Comparison of ENCODE assay signal across 26 mouse cellular contexts in the genomic region with DNA sequence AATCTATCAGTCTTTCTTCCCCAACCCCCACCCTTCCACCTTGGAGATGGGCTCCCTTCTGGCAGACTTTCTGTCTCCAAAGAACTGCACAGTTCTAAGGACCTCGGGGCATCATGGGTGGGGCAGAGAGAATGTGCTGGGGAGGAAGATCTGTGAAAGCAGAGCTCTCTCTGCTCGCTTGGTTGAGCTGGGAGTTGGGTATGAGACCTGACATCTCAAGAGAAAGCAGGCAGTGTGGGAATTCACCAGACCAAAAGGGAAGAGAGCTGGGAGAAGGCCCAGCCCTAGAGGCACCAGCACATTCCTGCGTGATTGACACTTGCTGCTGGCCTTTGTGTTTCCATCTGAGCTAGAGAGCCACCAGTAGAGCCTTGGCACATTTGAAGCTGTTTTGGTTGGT. TPM values are rescaled to one million over a fixed set of nuclear protein-coding genes. Genes with fewer than 3 reads are reported as not detected.
DNase-seq lines count a peak whose midpoint lies in the region; ATAC-seq and TF ChIP-seq lines count a peak whose summit lies in the region.
"Had no signal": no experiment of that assay in that cellular context is flagged by ENCODE, and none has a peak within 500 bp of the region (broad histone marks: within the 10 kb centered on the region; RNA-seq: fewer than 3 reads in every experiment).

No protein-coding gene starts in this region.

- no peak for TF ChIP-seq POLR2A in ES-Bruce4 (IDR thresholded peaks at IDR 0.05; ENCODE audit: insufficient read depth, low read length)

- no peaks in the 10 kb centered on the region for H3K27me3 ChIP-seq in hindbrain, postnatal 0 days (ENCODE audit: insufficient read depth, low read length)
- no peaks in the 10 kb centered on the region for H3K27me3 ChIP-seq in hindbrain, embryonic 16.5 days (replicated peaks; ENCODE audit: control insufficient read depth, insufficient read depth, low read length)
- H3K27me3 ChIP-seq in ES-Bruce4 (ENCODE audit: control insufficient read depth, insufficient read depth, low read length, poor library complexity, severe bottlenecking): no peaks in the 10 kb centered on the region
- no peaks in the 10 kb centered on the region for H3K27me3 ChIP-seq in midbrain, embryonic 10.5 days (ENCODE audit: low read depth, poor library complexity, severe bottlenecking)
- H3K27me3 ChIP-seq: CH12.LX; heart, embryonic 13.5 days; hindbrain, embryonic 12.5 days; lung, embryonic 15.5 days had no signal

- H3K27ac ChIP-seq in hindbrain, postnatal 0 days: no peak overlapping the region
- no peak overlapping the region for H3K27ac ChIP-seq in hindbrain, embryonic 16.5 days (ENCODE audit: low read depth, low read length)
- no peak overlapping the region for H3K27ac ChIP-seq in ES-Bruce4 (ENCODE audit: insufficient read depth, low read length)
- no peak overlapping the region for H3K27ac ChIP-seq in midbrain, embryonic 10.5 days (replicated peaks)
- H3K27ac ChIP-seq: forebrain, embryonic 10.5 days; heart, embryonic 13.5 days; hindbrain, embryonic 12.5 days; limb, embryonic 10.5 days; liver, embryonic 15.5 days; lung, embryonic 15.5 days had no signal

- no peak overlapping the region for H3K4me3 ChIP-seq in hindbrain, postnatal 0 days (ENCODE audit: low read length)
- H3K4me3 ChIP-seq in hindbrain, embryonic 16.5 days (ENCODE audit: low read length): no peak overlapping the region
- H3K4me3 ChIP-seq in ES-Bruce4 (ENCODE audit: low read depth, low read length): no peak overlapping the region
- H3K4me3 ChIP-seq in midbrain, embryonic 10.5 days: no peak overlapping the region
- H3K4me3 ChIP-seq: forebrain, embryonic 10.5 days; heart, embryonic 13.5 days; hindbrain, embryonic 12.5 days; limb, embryonic 10.5 days; liver, embryonic 15.5 days; lung, embryonic 15.5 days had no signal

- H3K4me2 ChIP-seq in hindbrain, postnatal 0 days (ENCODE audit: low read depth, low read length): no peak overlapping the region
- H3K4me2 ChIP-seq in hindbrain, embryonic 16.5 days (ENCODE audit: low read length): no peak overlapping the region
- H3K4me2 ChIP-seq: heart, embryonic 13.5 days; hindbrain, embryonic 12.5 days; liver, embryonic 15.5 days; lung, embryonic 15.5 days had no signal

- no peak overlapping the region for H3K9ac ChIP-seq in hindbrain, postnatal 0 days (replicated peaks; ENCODE audit: low read length)
- H3K9ac ChIP-seq in hindbrain, embryonic 16.5 days (ENCODE audit: low read depth, low read length): no peak overlapping the region
- no peak overlapping the region for H3K9ac ChIP-seq in ES-Bruce4 (ENCODE audit: low read depth, poor library complexity, severe bottlenecking)
- H3K9ac ChIP-seq: forebrain, postnatal 0 days; heart, embryonic 13.5 days; hindbrain, embryonic 12.5 days; liver, embryonic 15.5 days; lung, embryonic 15.5 days had no signal

- 43% methylated on average over 3 of the region's 3 CpGs for WGBS in hindbrain, postnatal 0 days
- WGBS in hindbrain, embryonic 16.5 days: 38% methylated on average over 3 of the region's 3 CpGs
- whole genome bisulfite sequencing in midbrain, embryonic 10.5 days: 47% methylated on average over 3 of the region's 3 CpGs

- ATAC-seq in hindbrain, postnatal 0 days: peak; percentile 77; the same call in 1 of the 2 replicates
- ATAC-seq in hindbrain, embryonic 16.5 days: no peak
- ATAC-seq: forebrain, postnatal 0 days had no signal

- TF ChIP-seq EP300 in ES-Bruce4 (IDR thresholded peaks at IDR 0.05; ENCODE audit: insufficient read depth, low read depth, low read length): peak; percentile 51; the same call in 1 of the 2 replicates

- TF ChIP-seq CTCF in hindbrain, postnatal 0 days (IDR thresholded peaks at IDR 0.05; ENCODE audit: low read depth): no peak
- no peak for TF ChIP-seq CTCF in ES-Bruce4 (IDR thresholded peaks at IDR 0.05; ENCODE audit: low read depth, low read length)

- no peaks in the 10 kb centered on the region for H3K36me3 ChIP-seq in hindbrain, postnatal 0 days (ENCODE audit: insufficient read depth, low read length)
- H3K36me3 ChIP-seq in hindbrain, embryonic 16.5 days (ENCODE audit: control insufficient read depth, insufficient read depth, low read length): no peaks in the 10 kb centered on the region
- H3K36me3 ChIP-seq in ES-Bruce4 (ENCODE audit: control insufficient read depth, insufficient read depth, low read length, poor library complexity, severe bottlenecking): no peaks in the 10 kb centered on the region
- no peaks in the 10 kb centered on the region for H3K36me3 ChIP-seq in midbrain, embryonic 10.5 days
- H3K36me3 ChIP-seq: forebrain, embryonic 10.5 days; heart, embryonic 13.5 days; hindbrain, embryonic 12.5 days; limb, embryonic 10.5 days; liver, embryonic 15.5 days; lung, embryonic 15.5 days had no signal

- no peaks in the 10 kb centered on the region for H3K9me3 ChIP-seq in hindbrain, postnatal 0 days (ENCODE audit: low read length)
- H3K9me3 ChIP-seq in hindbrain, embryonic 16.5 days (ENCODE audit: control insufficient read depth, low read length): no peaks in the 10 kb centered on the region
- H3K9me3 ChIP-seq in ES-Bruce4 (replicated peaks; ENCODE audit: control insufficient read depth, insufficient read depth, low read length, poor library complexity, severe bottlenecking): peaks cover 6% of the 10 kb centered on the region; the same call in 1 of the 2 replicates
- no peaks in the 10 kb centered on the region for H3K9me3 ChIP-seq in midbrain, embryonic 10.5 days (replicated peaks)
- H3K9me3 ChIP-seq: forebrain, embryonic 10.5 days; heart, embryonic 13.5 days; hindbrain, embryonic 12.5 days; limb, embryonic 10.5 days; liver, embryonic 15.5 days; lung, embryonic 15.5 days had no signal

- DNase-seq in hindbrain, postnatal 0 days (ENCODE audit: low spot score): peak; percentile 7
- DNase-seq in ZHBTc4 (ENCODE audit: low read depth, low spot score): peak; percentile 54
- DNase-seq in retina, postnatal 1 day: peak; percentile 93
- no peak for DNase-seq in cerebellum, adult 9-10 months
- no peak for DNase-seq in midbrain, embryonic 10.5 days (ENCODE audit: low spot score)
- DNase-seq: adrenal gland, postnatal 36 days; B cell, adult 2 months; cerebellum, adult 11 months; cerebellum, postnatal 10 days; forebrain, postnatal 0 days; gastrocnemius, postnatal 25 days; heart, adult 18-20 months; heart, postnatal 14 days; kidney, adult 8-10 months; liver; lung, postnatal 4 days; right cerebral cortex, postnatal 14 days had no signal

- no peaks in the 10 kb centered on the region for H3K4me1 ChIP-seq in hindbrain, postnatal 0 days (ENCODE audit: insufficient read depth, low read length)
- no peaks in the 10 kb centered on the region for H3K4me1 ChIP-seq in hindbrain, embryonic 16.5 days (ENCODE audit: control insufficient read depth, insufficient read depth, low read depth, low read length)
- H3K4me1 ChIP-seq in ES-Bruce4 (ENCODE audit: control insufficient read depth, insufficient read depth, low read length): peaks cover 4% of the 10 kb centered on the region
- H3K4me1 ChIP-seq in midbrain, embryonic 10.5 days: peaks cover 12% of the 10 kb centered on the region

RNA-seq across cellular contexts. Expression of gene Suco, which starts 39.6 kb away (rescaled TPM):
- total RNA-seq in hindbrain, postnatal 0 days (2014; rRNA removed): 18.1 and 19.9 TPM in 2 replicates
- polyA plus RNA-seq in hindbrain, postnatal 0 days (2015; fragmentation: Nextera tagmentation; extraction: Ambion mirVana): 19.2 and 23.6 TPM in 2 replicates
- polyA plus RNA-seq in hindbrain, embryonic 16.5 days (2015; fragmentation: Nextera tagmentation; extraction: Ambion mirVana): 17.5 and 20.1 TPM in 2 replicates
- 45.8 and 52.0 TPM in 2 replicates for polyA plus RNA-seq in ES-Bruce4 (2011; ENCODE audit: insufficient read depth, insufficient read length, low read depth, missing spikeins)
- polyA plus RNA-seq in midbrain, embryonic 10.5 days (2016; fragmentation: Nextera tagmentation; extraction: Ambion mirVana): 19.0 and 20.8 TPM in 2 replicates

RNA-seq across cellular contexts. Expression of gene Pigc, which starts 53.0 kb away (rescaled TPM):
- total RNA-seq in hindbrain, postnatal 0 days (2014; rRNA removed): 8.4 and 12.6 TPM in 2 replicates
- polyA plus RNA-seq in hindbrain, postnatal 0 days (2015; fragmentation: Nextera tagmentation; extraction: Ambion mirVana): 24.1 and 26.1 TPM in 2 replicates
- polyA plus RNA-seq in hindbrain, embryonic 16.5 days (2015; fragmentation: Nextera tagmentation; extraction: Ambion mirVana): 36.2 and 37.1 TPM in 2 replicates
- 9.2 and 10.8 TPM in 2 replicates for polyA plus RNA-seq in ES-Bruce4 (2011; ENCODE audit: insufficient read depth, insufficient read length, low read depth, missing spikeins)
- 24.2 and 29.5 TPM in 2 replicates for polyA plus RNA-seq in midbrain, embryonic 10.5 days (2016; fragmentation: Nextera tagmentation; extraction: Ambion mirVana)

Comparison
In these comparisons a context has a peak if more than half of its experiments do, and no peak if none do; other contexts are left out.
1. DNase-seq: peak in hindbrain, postnatal 0 days (single experiment), ZHBTc4 (single experiment) and retina, postnatal 1 day (single experiment); none in cerebellum, adult 9-10 months (single experiment) and midbrain, embryonic 10.5 days (single experiment).